Mouse (Mus musculus) embryonic facial prominence, embryonic 13.5 days (tissue): Measurements from ENCODE around the gene Xrra1. TPM values are rescaled to one million over a fixed set of nuclear protein-coding genes. Genes with fewer than 3 reads are reported as not detected.

Experiments used
- ATAC-seq: fragments of 200-750 bp; cut with Nextera tagmentation; 2 replicates; pipeline ENCODE4 v1.8.0; 2017; ENCODE audit warnings: low read depth; ENCODE audit not compliant: insufficient number of reproducible peaks, insufficient read depth, low FRiP score, low TSS enrichment
- H3K27ac ChIP-seq: fragments of 300-500 bp; sonication (generic); 2 replicates; pipeline ENCODE4 v1.5.1; 2015; ENCODE audit warnings: moderate library complexity, mild to moderate bottlenecking, inconsistent platforms
- H3K27me3 ChIP-seq: fragments of 300-500 bp; sonication (generic); 2 replicates; pipeline ENCODE4 v1.6.1; 2015; ENCODE audit warnings: mild to moderate bottlenecking, inconsistent platforms
- H3K36me3 ChIP-seq: fragments of 300-500 bp; sonication (generic); 2 replicates; pipeline ENCODE4 v1.6.1; 2015; ENCODE audit warnings: mild to moderate bottlenecking, inconsistent platforms
- H3K4me1 ChIP-seq: fragments of 300-500 bp; sonication (generic); 2 replicates; pipeline ENCODE4 v1.6.1; 2015; ENCODE audit warnings: inconsistent platforms
- H3K4me2 ChIP-seq: fragments of 300-500 bp; sonication (generic); 2 replicates; pipeline ENCODE4 v1.6.1; 2015; ENCODE audit warnings: moderate library complexity, mild to moderate bottlenecking, inconsistent platforms
- H3K4me3 ChIP-seq: fragments of 300-500 bp; sonication (generic); 2 replicates; pipeline ENCODE4 v1.5.1; 2015; ENCODE audit warnings: mild to moderate bottlenecking, inconsistent platforms
- H3K9ac ChIP-seq: fragments of 300-500 bp; sonication (generic); 2 replicates; pipeline ENCODE4 v1.6.1; 2015; ENCODE audit warnings: mild to moderate bottlenecking, inconsistent platforms
- H3K9me3 ChIP-seq: fragments of 300-500 bp; sonication (generic); 2 replicates; pipeline ENCODE4 v1.6.1; 2016; ENCODE audit warnings: inconsistent platforms
- WGBS: fragments of 180-500 bp; shearing (Covaris S2); methylation state at CpG from one replicate; pipeline ENCODE4 v1.1.7; 2015; ENCODE audit warnings: mixed read lengths; 5-methylcytosine and 5-hydroxymethylcytosine counted together
- polyA plus RNA-seq: library from polyadenylated mRNA; unstranded; fragments of >200 nt; fragmentation: Nextera tagmentation; extraction: Ambion mirVana; gene quantifications from 2 replicates; pipeline ENCODE4 v1.2.1, GENCODE M21; 2015

Xrra1 gene
- polyA plus RNA-seq, 1 experiment from 2014 or later = 0.59 TPM

DNA sequence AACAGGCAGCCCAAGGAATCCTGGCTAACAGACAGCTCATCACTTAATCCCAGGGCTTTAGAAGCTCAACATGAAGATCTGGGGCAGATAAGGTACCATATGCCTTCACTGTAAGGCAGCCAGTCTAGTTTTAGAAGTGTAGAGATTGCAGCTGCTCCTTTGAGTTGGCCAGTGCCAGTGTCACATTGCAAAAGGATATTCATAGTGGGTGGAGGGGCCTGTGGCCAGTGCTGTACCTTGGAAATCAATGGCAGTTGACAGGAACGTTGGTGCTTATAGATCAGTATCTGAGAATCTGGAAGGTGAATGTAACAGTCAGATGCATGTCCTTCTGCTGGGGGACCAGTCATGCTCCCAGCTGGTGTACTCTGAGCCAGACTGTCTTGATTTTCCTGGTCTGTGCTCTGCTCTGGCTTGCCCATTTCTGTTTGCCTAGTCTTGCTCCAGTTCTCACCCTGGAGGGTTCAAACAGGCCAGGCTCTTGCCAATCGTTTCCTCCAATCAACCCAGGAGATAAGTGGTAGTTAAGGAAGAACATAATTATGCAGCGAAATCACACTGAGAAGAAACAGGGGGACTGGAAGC is 45.6 kb downstream of the Xrra1 start:
- Histone ChIP-seq H3K4me1 (peaks cover 9% of the 10 kb centered on the region; the same call in 1 of the 2 replicates), H3K27me3 (no peaks in the 10 kb centered on the region), H3K4me3 (no peak overlapping the region), H3K27ac (no peak overlapping the region), H3K4me2 (no peak overlapping the region), H3K9me3 (no peaks in the 10 kb centered on the region), H3K9ac (no peak overlapping the region), H3K36me3 (no peaks in the 10 kb centered on the region)
- no peak for ATAC-seq
- 40% methylated on average over 3 of the region's 3 CpGs for WGBS

DNA sequence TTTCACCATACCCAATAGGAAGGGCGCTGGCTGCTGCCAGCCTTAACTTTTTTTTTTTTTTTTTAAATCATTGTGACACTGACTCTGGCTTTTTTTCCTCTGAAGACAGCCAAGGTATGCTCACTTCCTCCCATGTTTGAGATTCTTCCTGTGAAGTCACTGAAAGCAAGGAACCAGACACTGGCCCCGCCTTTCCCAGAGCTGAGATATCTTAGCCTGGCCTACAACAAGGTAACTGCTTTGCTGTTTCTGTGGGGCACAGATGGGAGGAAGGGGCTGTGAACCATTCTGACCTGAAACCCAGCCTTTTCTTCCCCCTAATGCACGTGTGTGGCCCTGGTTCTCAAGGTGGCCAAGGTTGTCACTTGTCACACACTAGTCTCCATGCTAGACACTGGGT is 47.4 kb downstream of the Xrra1 start:
- Histone ChIP-seq H3K4me2 (no peak overlapping the region), H3K9me3 (peaks cover 6% of the 10 kb centered on the region; the same call in 1 of the 2 replicates), H3K27ac (no peak overlapping the region), H3K9ac (no peak overlapping the region), H3K4me3 (no peak overlapping the region), H3K4me1 (peaks cover 9% of the 10 kb centered on the region; the same call in 1 of the 2 replicates), H3K27me3 (no peaks in the 10 kb centered on the region), H3K36me3 (no peaks in the 10 kb centered on the region)
- WGBS = 88% methylated on average over 3 of the region's 3 CpGs
- no peak for ATAC-seq

DNA sequence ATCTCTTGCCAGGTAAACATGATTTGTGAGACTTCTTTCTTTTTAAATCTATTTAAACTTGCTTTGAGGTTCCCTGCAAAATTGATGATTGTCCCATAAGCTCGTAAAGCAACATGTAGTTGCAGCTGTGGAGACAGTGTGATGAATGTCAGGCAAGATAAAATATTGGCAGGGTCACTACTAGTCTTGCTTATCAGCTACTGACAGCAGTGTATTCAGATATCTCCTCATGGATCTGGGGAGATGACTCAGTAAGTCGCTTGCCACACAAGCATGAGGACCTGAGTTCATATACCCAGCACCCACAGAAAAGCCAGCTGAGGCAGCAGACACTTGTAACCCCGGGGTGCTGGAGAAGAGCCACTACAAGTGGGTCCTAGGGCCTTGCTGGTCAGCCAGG is 48.5 kb downstream of the Xrra1 start:
- WGBS = 75% methylated on average over 3 of the region's 3 CpGs
- H3K27me3 ChIP-seq = no peaks in the 10 kb centered on the region
- H3K4me1 ChIP-seq = peaks cover 9% of the 10 kb centered on the region; the same call in 1 of the 2 replicates
- ATAC-seq = no peak
- peaks cover 6% of the 10 kb centered on the region; the same call in 1 of the 2 replicates for H3K9me3 ChIP-seq
- H3K9ac ChIP-seq = no peak overlapping the region
- H3K27ac ChIP-seq = no peak overlapping the region
- no peaks in the 10 kb centered on the region for H3K36me3 ChIP-seq
- no peak overlapping the region for H3K4me2 ChIP-seq
- no peak overlapping the region for H3K4me3 ChIP-seq

DNA sequence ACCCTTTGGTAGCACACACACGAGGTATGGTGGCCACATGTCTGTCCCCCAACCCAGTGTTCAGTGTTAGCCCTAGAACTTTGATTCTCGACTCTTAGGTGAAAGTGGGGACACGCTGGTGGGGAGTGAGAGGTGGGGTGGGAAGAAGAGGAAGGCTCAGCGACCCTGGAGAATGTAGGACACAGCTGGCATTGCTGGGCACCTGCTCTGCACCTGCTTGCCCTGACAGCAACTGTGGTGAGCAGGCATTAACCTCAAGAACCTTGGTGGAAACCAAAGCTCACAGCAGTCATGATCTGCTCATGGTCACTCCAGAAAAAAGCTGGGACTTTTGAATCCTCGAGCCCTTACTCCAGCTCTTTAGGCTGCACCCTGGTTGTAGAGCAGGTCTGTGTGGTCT is 52.1 kb downstream of the Xrra1 start:
- peaks cover 6% of the 10 kb centered on the region for H3K27me3 ChIP-seq
- ATAC-seq = no peak
- H3K9me3 ChIP-seq = peaks cover 6% of the 10 kb centered on the region; the same call in 1 of the 2 replicates
- H3K9ac ChIP-seq = no peak overlapping the region
- H3K4me3 ChIP-seq = no peak overlapping the region
- no peak overlapping the region for H3K4me2 ChIP-seq
- WGBS = 70% methylated on average over 5 of the region's 5 CpGs
- no peaks in the 10 kb centered on the region for H3K36me3 ChIP-seq
- no peaks in the 10 kb centered on the region; the same call in 1 of the 2 replicates for H3K4me1 ChIP-seq
- H3K27ac ChIP-seq = no peak overlapping the region

DNA sequence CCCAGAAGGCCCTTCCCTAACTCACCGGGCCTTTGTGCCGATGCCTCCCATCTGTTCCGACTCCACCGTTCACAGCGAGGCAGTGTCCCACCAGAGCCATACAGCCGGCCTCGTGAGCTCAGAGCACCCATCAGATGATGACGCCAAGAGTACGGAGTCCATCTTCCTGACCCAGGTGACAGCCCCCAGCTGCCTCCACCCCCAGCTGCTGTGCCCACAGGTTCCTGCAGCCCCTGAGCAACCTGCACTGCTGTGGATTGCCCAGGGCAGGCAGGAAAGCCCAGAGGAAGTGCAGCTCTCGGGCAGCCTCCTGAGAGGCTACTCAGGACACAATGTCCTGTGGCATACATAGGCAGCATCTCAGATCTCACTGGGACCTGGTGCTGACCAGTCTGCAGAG is 55.4 kb downstream of the Xrra1 start:
- 82% methylated on average over 10 of the region's 10 CpGs for WGBS
- no peak overlapping the region for H3K4me3 ChIP-seq

DNA sequence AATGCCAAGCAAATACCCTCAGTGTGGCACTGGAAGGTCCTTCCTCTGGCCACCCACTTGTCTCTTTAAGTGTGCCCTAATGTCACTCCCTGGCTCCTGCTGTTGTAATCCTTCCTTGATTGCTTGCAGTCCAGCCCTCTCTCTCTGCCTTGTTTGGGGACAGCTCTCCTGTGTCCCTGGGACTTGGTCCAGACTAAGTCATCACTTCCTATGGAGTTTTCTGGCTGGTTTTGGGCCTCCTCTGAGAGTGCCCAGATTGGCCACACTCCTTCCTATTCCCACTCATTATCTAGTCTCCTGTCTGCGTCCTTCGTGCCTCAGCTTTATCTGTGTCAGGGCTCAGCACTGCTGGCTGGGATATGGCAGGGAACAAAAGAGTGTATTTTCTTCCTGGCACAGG is 56.6 kb downstream of the Xrra1 start:
- Histone ChIP-seq H3K4me3 (no peak overlapping the region), H3K9me3 (peaks cover 3% of the 10 kb centered on the region; the same call in 1 of the 2 replicates), H3K9ac (no peak overlapping the region), H3K27me3 (peaks cover 41% of the 10 kb centered on the region), H3K36me3 (peaks cover 14% of the 10 kb centered on the region; the same call in 1 of the 2 replicates), H3K27ac (no peak overlapping the region), H3K4me2 (no peak overlapping the region), H3K4me1 (peaks cover 19% of the 10 kb centered on the region)
- ATAC-seq = no peak
- WGBS = 74% methylated on average over 2 of the region's 2 CpGs

More for the DNA sequence above, 55.4 kb downstream of the Xrra1 start:
- H3K4me2 ChIP-seq = no peak overlapping the region
- H3K4me1 ChIP-seq = peaks cover 19% of the 10 kb centered on the region
- no peak overlapping the region for H3K9ac ChIP-seq
- H3K9me3 ChIP-seq = peaks cover 6% of the 10 kb centered on the region; the same call in 1 of the 2 replicates
- H3K27ac ChIP-seq = no peak overlapping the region
- peaks cover 39% of the 10 kb centered on the region for H3K27me3 ChIP-seq
- ATAC-seq = no peak
- H3K36me3 ChIP-seq = peaks cover 4% of the 10 kb centered on the region; the same call in 1 of the 2 replicates

DNA sequence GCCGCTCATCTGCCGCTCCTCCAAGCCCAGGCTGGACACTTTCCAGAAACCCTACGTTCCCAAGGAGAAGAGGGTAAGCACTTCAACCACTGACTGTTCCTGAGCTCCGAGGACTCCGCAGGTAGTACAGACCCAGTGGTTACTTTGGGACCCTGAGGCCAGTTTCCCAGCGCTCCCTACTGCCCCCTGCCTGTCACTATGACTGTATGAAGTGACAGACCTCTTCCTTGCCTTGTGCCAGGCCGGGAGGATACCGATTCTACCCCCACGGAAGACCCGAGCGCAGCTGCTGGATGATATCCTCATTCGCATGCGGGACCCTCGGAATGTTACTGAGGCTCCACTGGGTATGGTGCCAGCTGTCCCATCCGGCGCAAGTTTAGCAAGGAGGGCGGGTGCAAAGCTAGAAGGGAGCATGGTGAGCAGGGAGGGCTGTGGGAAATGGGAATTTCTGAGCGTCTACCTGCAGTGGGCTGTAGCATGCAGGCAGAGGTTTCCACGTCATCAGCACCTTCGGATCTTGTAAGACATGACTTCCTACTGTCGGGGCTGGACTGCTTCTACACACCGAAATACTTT is 57.9 kb downstream of the Xrra1 start:
- peak overlapping the region; percentile 39 for H3K4me3 ChIP-seq
- peaks cover 19% of the 10 kb centered on the region for H3K4me1 ChIP-seq
- no peak overlapping the region for H3K27ac ChIP-seq
- H3K4me2 ChIP-seq = peak overlapping the region; percentile 76
- peaks cover 20% of the 10 kb centered on the region for H3K36me3 ChIP-seq
- H3K9ac ChIP-seq = peak overlapping the region; percentile 64
- peaks cover 41% of the 10 kb centered on the region for H3K27me3 ChIP-seq
- no peaks in the 10 kb centered on the region for H3K9me3 ChIP-seq
- 4% methylated on average over 22 of the region's 22 CpGs for WGBS
- ATAC-seq = no peak

DNA sequence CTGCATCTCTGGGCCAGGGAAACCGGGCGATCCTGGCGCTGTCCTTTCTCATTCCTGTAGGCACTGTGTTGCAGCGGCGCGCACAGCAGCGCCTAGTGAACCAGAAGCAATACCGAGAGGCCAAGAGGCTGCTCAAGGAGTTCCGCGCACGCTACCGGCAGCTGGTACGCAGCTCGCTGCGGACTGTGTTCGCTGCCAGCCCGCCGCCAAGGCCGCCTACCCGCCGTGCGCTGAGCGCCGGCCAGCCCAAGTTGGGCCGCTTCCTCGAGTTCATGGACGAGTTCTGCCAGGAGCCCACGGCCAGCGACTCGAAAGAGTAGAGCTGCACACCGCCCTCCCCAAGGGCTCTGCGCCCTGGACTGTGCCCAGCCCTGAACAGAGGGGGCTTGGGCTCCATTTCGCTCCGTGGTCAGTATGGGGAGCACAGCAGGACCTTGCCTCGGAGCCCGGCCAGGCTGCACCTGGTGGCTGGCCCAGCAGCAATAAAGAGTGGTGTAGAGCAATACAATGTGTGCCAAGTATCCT is 58.5 kb downstream of the Xrra1 start:
- ATAC-seq = 0 out of 2 replicates have a peak, but pooled peaks have one; percentile 2
- Histone ChIP-seq H3K4me2 (peak overlapping the region; percentile 76), H3K9ac (peak overlapping the region; percentile 64), H3K27me3 (peaks cover 41% of the 10 kb centered on the region), H3K4me3 (peak overlapping the region; percentile 39), H3K36me3 (peaks cover 23% of the 10 kb centered on the region), H3K27ac (no peak overlapping the region), H3K9me3 (no peaks in the 10 kb centered on the region), H3K4me1 (peaks cover 19% of the 10 kb centered on the region)
- WGBS = 3% methylated on average over 36 of the region's 36 CpGs

DNA sequence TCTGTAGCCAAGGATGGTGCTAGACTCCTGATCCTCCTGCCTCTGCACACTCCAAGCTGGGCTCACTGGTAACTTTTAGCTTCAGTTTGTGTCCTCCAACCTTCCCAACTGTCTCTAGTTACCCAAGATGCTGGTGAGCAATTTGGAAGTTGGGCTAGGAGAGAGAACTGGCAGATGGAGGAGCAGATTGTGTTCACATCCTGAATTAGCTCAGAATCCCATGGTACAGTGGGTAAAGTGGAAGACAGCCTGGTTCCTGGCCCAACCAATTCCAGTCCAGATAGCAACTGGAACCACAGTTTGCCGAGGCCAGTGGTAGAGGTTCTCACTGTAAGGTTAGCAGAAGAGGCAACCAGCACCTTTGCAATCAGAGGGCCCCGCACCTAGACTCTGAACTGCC is 60.2 kb downstream of the Xrra1 start:
- Histone ChIP-seq H3K9ac (no peak overlapping the region), H3K27me3 (peaks cover 41% of the 10 kb centered on the region), H3K36me3 (peaks cover 40% of the 10 kb centered on the region), H3K4me3 (no peak overlapping the region), H3K9me3 (no peaks in the 10 kb centered on the region), H3K4me1 (peaks cover 19% of the 10 kb centered on the region), H3K27ac (no peak overlapping the region), H3K4me2 (no peak overlapping the region)
- ATAC-seq = no peak
- WGBS = 93% methylated on average over 2 of the region's 2 CpGs

DNA sequence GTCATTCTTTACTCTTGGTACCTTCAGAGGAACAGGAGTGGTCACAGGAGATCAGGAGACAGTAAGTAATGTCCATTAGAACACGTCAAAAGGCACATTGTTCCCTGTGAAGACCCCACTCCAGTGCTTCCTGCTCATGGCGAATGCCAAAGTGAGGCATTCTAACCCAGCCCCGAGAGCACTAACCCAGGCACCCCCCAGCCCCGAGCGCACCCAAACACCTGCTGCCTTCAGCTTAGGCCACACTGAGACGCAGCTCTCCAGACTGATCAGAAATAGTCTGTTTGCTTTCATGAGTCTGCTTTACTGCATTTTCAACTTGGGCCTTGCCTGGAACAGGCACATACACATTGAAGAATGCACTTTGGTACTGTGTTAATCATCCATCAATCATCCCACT is 61.1 kb downstream of the Xrra1 start:
- Histone ChIP-seq H3K4me2 (no peak overlapping the region), H3K9me3 (no peaks in the 10 kb centered on the region), H3K27me3 (peaks cover 41% of the 10 kb centered on the region), H3K9ac (no peak overlapping the region), H3K4me1 (peaks cover 19% of the 10 kb centered on the region), H3K27ac (no peak overlapping the region), H3K4me3 (no peak overlapping the region), H3K36me3 (peaks cover 48% of the 10 kb centered on the region)
- 91% methylated on average over 6 of the region's 6 CpGs for WGBS
- ATAC-seq = no peak

DNA sequence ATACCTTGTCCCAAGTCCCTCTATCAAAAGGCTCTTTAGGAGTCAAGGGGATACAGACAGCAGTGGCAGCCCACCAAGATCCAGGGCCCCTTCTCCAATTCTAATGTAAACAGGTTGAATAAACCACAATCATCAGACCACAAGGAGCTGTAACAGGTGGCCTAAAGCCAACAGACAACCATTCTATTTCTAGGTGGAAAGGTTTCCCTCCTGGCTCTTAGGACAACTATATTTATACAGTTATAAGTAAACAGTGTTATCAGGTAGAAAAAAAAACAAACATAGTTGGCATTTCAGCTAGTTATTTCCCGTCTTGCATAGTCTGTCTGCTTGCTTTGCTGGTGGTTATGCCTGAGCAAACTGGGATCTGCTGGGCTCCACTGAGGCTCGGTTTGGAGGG is 61.5 kb downstream of the Xrra1 start:
- H3K9ac ChIP-seq = no peak overlapping the region
- no peak overlapping the region for H3K4me3 ChIP-seq
- H3K27ac ChIP-seq = no peak overlapping the region
- no peak overlapping the region for H3K4me2 ChIP-seq
- peaks cover 52% of the 10 kb centered on the region for H3K36me3 ChIP-seq
- ATAC-seq = no peak
- H3K4me1 ChIP-seq = peaks cover 19% of the 10 kb centered on the region
- peaks cover 41% of the 10 kb centered on the region for H3K27me3 ChIP-seq
- no peaks in the 10 kb centered on the region for H3K9me3 ChIP-seq
- WGBS = 90% methylated on average over 2 of the region's 2 CpGs
